Mouse (Mus musculus): ENCODE measurements around the gene Tbc1d22b.
A peak's percentile ranks its signal among the peaks of the same experiment; 100 is the strongest.

DNA sequence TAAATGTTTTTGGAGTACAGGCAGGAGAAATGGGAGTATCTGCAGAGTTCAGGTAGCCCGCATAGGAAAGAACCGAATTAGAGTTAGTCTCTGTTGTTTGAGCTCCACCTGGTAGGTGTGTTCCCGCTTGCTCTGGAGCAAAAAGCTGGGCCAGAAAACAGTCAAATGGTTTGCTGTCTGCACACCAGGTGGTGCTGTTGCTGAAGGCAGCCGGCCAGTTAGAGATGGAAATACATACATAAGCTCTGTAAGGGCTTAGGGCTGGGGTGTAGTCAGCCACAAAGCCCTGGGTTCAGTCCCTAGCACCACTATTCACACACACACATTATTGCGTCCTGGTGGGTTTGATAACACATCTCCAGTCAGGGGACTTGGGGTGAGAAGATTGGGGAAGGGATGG, 86.5 kb downstream of the Tbc1d22b start:
- peak; percentile 64 for TF ChIP-seq CTCF (IDR thresholded peaks at IDR 0.05; ENCODE audit: low read depth)
- TF ChIP-seq EP300 (IDR thresholded peaks at IDR 0.05; ENCODE audit: low read depth), result no peak

Measured in heart, postnatal 0 days (tissue).